Mouse (Mus musculus) cerebellum, adult 2 months (tissue): Measurements from ENCODE around the gene Gm10382. TPM values are rescaled to one million over a fixed set of nuclear protein-coding genes. Genes with fewer than 3 reads are reported as not detected.

Source experiments
- DNase-seq, 2 experiments: peaks; one replicate each; pipeline ENCODE4 v3.0.0; 2021
- H3K27ac ChIP-seq: fragments of 200-500 bp; 2 replicates; pipeline ENCODE4 v1.5.1; 2012; ENCODE audit warnings: low read length, control low read depth, inconsistent platforms; ENCODE audit not compliant: insufficient read depth
- H3K27me3 ChIP-seq: fragments of 200-500 bp; 2 replicates; pipeline ENCODE4 v1.6.1; 2012; ENCODE audit warnings: inconsistent platforms, mild to moderate bottlenecking, low read length, moderate library complexity; ENCODE audit not compliant: control insufficient read depth, insufficient read depth
- H3K4me1 ChIP-seq: fragments of 200-500 bp; 2 replicates; pipeline ENCODE4 v1.6.1; 2011; ENCODE audit warnings: low read length; ENCODE audit not compliant: control insufficient read depth, insufficient read depth
- H3K4me3 ChIP-seq: fragments of 200-500 bp; replicated peaks from 2 replicates; pipeline ENCODE3; 2011; ENCODE audit warnings: mild to moderate bottlenecking, low read depth, low read length, control low read depth; ENCODE audit not compliant: insufficient read depth
- CTCF ChIP-seq: fragments of 200-500 bp; IDR thresholded peaks from 2 replicates; pipeline ENCODE4 v1.5.1; 2011; ENCODE audit warnings: low read depth, mild to moderate bottlenecking, control low read depth, low read length, moderate library complexity, borderline replicate concordance; ENCODE audit not compliant: insufficient read depth
- POLR2A ChIP-seq: fragments of 200-500 bp; IDR thresholded peaks from 2 replicates; pipeline ENCODE4 v1.6.1; 2011; ENCODE audit warnings: low read length, control low read depth, borderline replicate concordance; ENCODE audit not compliant: insufficient read depth
- WGBS: fragments of 180-500 bp; shearing (Covaris S2); methylation state at CpG from one replicate; pipeline ENCODE4 v1.1.7; 2018; 5-methylcytosine and 5-hydroxymethylcytosine counted together
- polyA plus RNA-seq: library from polyadenylated mRNA; depleted of rRNA; stranded (reverse); fragments of >200 nt; gene quantifications from 2 replicates; pipeline ENCODE4 v1.2.3, GENCODE M21; 2012

The Gm10382 gene
- polyA plus RNA-seq, 1 experiment, result 0.28 TPM

GRCm38 (mm10) chr5:125392618-125392976, 3.5 kb downstream of the Gm10382 start:
- 0% methylated on average over 1 of the region's 1 CpGs for WGBS

GRCm38 (mm10) chr5:125392977-125393621, 4.0 kb downstream of the Gm10382 start:
- Histone ChIP-seq H3K27ac (peak overlapping the region; percentile 99), H3K4me1 (peaks cover 12% of the 10 kb centered on the region; the same call in 1 of the 2 replicates), H3K27me3 (no peaks in the 10 kb centered on the region), H3K4me3 (peak overlapping the region; percentile 59)
- 1% methylated on average over 20 of the region's 20 CpGs for WGBS
- peak; percentile 96 to 97 for DNase-seq
- TF ChIP-seq POLR2A (peak; percentile 47; the same call in 1 of the 2 replicates), CTCF (no peak)

More at GRCm38 (mm10) chr5:125392618-125392976, 3.5 kb downstream of the Gm10382 start:
- Histone ChIP-seq H3K27me3 (no peaks in the 10 kb centered on the region), H3K27ac (peak overlapping the region; percentile 99), H3K4me3 (peak overlapping the region; percentile 38), H3K4me1 (peaks cover 12% of the 10 kb centered on the region; the same call in 1 of the 2 replicates)
- TF ChIP-seq POLR2A, result no peak
- TF ChIP-seq CTCF, result no peak
- DNase-seq, result no peak

GRCm38 (mm10) chr5:125393622-125394603, 4.8 kb downstream of the Gm10382 start:
- no peak for TF ChIP-seq CTCF
- TF ChIP-seq POLR2A, result no peak
- peak; percentile 58 to 66 for DNase-seq
- peaks cover 12% of the 10 kb centered on the region; the same call in 1 of the 2 replicates for H3K4me1 ChIP-seq
- H3K27me3 ChIP-seq, result no peaks in the 10 kb centered on the region
- H3K4me3 ChIP-seq, result peak overlapping the region; percentile 59
- peak overlapping the region; percentile 99 for H3K27ac ChIP-seq
- WGBS, result 13% methylated on average over 24 of the region's 25 CpGs

- Histone ChIP-seq H3K4me1 (peaks cover 12% of the 10 kb centered on the region; the same call in 1 of the 2 replicates), H3K27ac (peak overlapping the region; percentile 77; the same call in 1 of the 2 replicates), H3K27me3 (no peaks in the 10 kb centered on the region), H3K4me3 (no peak overlapping the region)
- 70% methylated on average over 3 of the region's 3 CpGs for WGBS
- TF ChIP-seq CTCF (no peak), POLR2A (no peak)
- no peak for DNase-seq
Observed at GRCm38 (mm10) chr5:125395008-125395407, 5.9 kb downstream of the Gm10382 start.

- no peak overlapping the region for H3K27ac ChIP-seq
- no peak overlapping the region for H3K4me3 ChIP-seq
- H3K4me1 ChIP-seq, result no peaks in the 10 kb centered on the region
- no peaks in the 10 kb centered on the region for H3K27me3 ChIP-seq
- DNase-seq, result no peak
- WGBS, result 75% methylated on average over 7 of the region's 7 CpGs
- TF ChIP-seq CTCF, result no peak
- TF ChIP-seq POLR2A, result no peak
Observed at GRCm38 (mm10) chr5:125400903-125401302, 11.8 kb downstream of the Gm10382 start.

- peaks cover 3% of the 10 kb centered on the region; the same call in 1 of the 2 replicates for H3K4me1 ChIP-seq
- no peaks in the 10 kb centered on the region for H3K27me3 ChIP-seq
- no peak for DNase-seq
- no peak overlapping the region for H3K4me3 ChIP-seq
- 80% methylated on average over 10 of the region's 10 CpGs for WGBS
- no peak overlapping the region for H3K27ac ChIP-seq
- TF ChIP-seq CTCF, result no peak
- no peak for TF ChIP-seq POLR2A
Observed at GRCm38 (mm10) chr5:125402476-125402875, 13.4 kb downstream of the Gm10382 start.

GRCm38 (mm10) chr5:125402991-125403390, 13.9 kb downstream of the Gm10382 start:
- no peak overlapping the region for H3K4me3 ChIP-seq
- H3K4me1 ChIP-seq, result peaks cover 3% of the 10 kb centered on the region; the same call in 1 of the 2 replicates
- WGBS, result 87% methylated on average over 6 of the region's 6 CpGs
- DNase-seq, result no peak
- TF ChIP-seq POLR2A (no peak), CTCF (no peak)
- H3K27ac ChIP-seq, result no peak overlapping the region
- no peaks in the 10 kb centered on the region for H3K27me3 ChIP-seq
